Mouse (Mus musculus) neural tube, embryonic 12.5 days (tissue): ENCODE results near the gene Chtop. TPM values are rescaled to one million over a fixed set of nuclear protein-coding genes. Genes with fewer than 3 reads are reported as not detected.

Source experiments
- ATAC-seq: fragments of 200-750 bp; cut with Nextera tagmentation; 2 replicates; pipeline ENCODE4 v1.8.0; 2017; ENCODE audit warnings: low read depth, mild to moderate bottlenecking, moderate TSS enrichment, moderate library complexity; ENCODE audit not compliant: low FRiP score
- H3K27ac ChIP-seq: fragments of 300-500 bp; sonication (generic); 2 replicates; pipeline ENCODE4 v1.5.1; 2016
- H3K27me3 ChIP-seq: fragments of 300-500 bp; sonication (generic); replicated peaks from 2 replicates; pipeline ENCODE4 v1.6.1; 2016; ENCODE audit warnings: mild to moderate bottlenecking
- H3K36me3 ChIP-seq: fragments of 300-500 bp; sonication (generic); 2 replicates; pipeline ENCODE4 v1.6.1; 2016; ENCODE audit warnings: mild to moderate bottlenecking
- H3K4me1 ChIP-seq: fragments of 300-500 bp; sonication (generic); 2 replicates; pipeline ENCODE4 v1.6.1; 2016
- H3K4me2 ChIP-seq: fragments of 300-500 bp; sonication (generic); replicated peaks from 2 replicates; pipeline ENCODE4 v1.6.1; 2016; ENCODE audit warnings: mild to moderate bottlenecking
- H3K4me3 ChIP-seq: fragments of 300-500 bp; sonication (generic); 2 replicates; pipeline ENCODE4 v1.5.1; 2016
- H3K9ac ChIP-seq: fragments of 300-500 bp; sonication (generic); 2 replicates; pipeline ENCODE4 v1.6.1; 2016; ENCODE audit warnings: mild to moderate bottlenecking
- H3K9me3 ChIP-seq: fragments of 300-500 bp; sonication (generic); 2 replicates; pipeline ENCODE4 v1.6.1; 2016; ENCODE audit warnings: mild to moderate bottlenecking
- WGBS: fragments of 180-500 bp; shearing (Covaris S2); methylation state at CpG from one replicate; pipeline ENCODE4 v1.1.7; 2016; 5-methylcytosine and 5-hydroxymethylcytosine counted together
- polyA plus RNA-seq: library from polyadenylated mRNA; unstranded; fragments of >200 nt; fragmentation: Nextera tagmentation; extraction: Ambion mirVana; gene quantifications from 2 replicates; pipeline ENCODE4 v1.2.1, GENCODE M21; 2016

Gene Chtop
- polyA plus RNA-seq, 1 experiment from 2014 or later = 215 TPM

DNA sequence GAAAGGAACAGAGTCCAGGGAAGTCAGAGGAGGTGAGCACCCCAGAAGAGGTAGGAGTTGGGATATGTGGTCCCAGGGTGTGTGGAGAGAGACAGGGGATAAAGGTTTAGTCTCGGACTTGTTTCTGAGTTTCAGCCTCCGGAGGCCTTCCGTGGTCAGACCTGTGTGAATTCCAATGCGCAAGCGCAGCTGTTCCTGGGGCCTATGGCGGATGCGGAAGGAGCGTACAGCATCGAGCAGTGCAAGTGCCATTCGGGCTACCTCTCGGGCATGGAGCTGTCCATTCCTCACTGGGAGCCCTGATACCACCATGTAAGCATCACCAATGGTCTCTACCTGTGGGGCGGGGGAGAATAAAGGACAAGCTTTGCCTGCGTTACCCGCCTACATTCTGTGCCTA, 54.4 kb downstream of the Chtop start:
- Histone ChIP-seq H3K9me3 (no peaks in the 10 kb centered on the region), H3K4me3 (no peak overlapping the region), H3K4me2 (no peak overlapping the region), H3K9ac (no peak overlapping the region), H3K27ac (no peak overlapping the region), H3K27me3 (no peaks in the 10 kb centered on the region), H3K4me1 (no peaks in the 10 kb centered on the region), H3K36me3 (no peaks in the 10 kb centered on the region)
- 90% methylated on average over 14 of the region's 14 CpGs for WGBS
- ATAC-seq = no peak

DNA sequence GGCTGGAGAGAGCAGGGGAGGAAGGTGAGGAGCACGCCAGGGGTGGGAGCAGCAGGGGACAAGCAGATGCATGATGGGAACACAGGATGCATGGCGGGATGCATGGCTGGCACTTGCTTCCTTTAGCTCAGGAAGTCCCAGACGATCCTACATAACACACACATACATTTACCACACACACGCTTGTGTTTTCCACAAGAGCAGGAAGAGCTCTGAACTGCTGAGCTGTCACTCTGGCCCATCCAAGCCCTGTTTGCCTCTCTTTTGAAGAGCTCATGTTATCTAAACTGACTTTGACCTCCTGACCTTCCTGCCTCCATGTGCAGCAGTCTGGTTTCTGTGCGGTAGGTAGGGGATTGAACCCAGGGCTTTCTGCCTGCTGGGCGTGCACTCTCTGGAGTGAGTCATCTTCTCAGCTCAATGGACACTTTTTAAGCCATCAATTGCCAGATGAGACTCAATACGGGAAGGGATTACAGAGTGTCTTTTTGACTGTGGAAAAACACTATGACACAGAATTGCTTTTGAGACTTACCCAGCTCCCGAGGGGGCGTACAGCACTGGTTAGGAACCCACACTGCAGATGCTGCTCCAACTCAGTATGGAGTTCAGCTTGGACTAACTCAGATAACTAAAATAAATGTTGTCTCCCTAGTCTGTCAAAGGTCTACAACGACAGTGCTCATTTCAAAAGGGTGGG, 57.8 kb downstream of the Chtop start:
- no peaks in the 10 kb centered on the region for H3K36me3 ChIP-seq
- 66% methylated on average over 10 of the region's 10 CpGs for WGBS
- no peak overlapping the region for H3K27ac ChIP-seq
- no peaks in the 10 kb centered on the region for H3K9me3 ChIP-seq
- H3K27me3 ChIP-seq = no peaks in the 10 kb centered on the region
- no peak overlapping the region for H3K4me3 ChIP-seq
- H3K9ac ChIP-seq = no peak overlapping the region
- no peak for ATAC-seq
- no peak overlapping the region for H3K4me2 ChIP-seq
- H3K4me1 ChIP-seq = peaks cover 8% of the 10 kb centered on the region

DNA sequence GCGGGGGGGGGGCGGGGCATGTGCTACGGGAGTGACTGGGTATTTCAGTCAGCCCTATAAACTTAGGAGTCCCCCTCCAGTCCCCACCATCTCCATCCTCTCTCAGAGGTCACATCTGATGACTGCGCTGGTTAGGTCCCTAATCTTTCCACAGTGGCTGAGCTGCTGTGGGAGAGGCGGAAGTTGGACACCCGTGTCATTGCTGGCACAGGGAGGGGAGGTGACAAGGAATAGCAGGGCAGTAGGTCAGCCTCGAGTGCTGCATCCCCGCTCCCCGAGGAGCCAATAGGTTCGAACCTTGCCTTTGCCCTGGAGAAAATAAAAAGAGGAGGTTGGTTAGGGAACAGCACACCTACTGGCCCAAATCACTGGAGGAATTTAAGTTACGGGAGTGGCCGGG, 58.4 kb downstream of the Chtop start:
- Histone ChIP-seq H3K27me3 (no peaks in the 10 kb centered on the region), H3K36me3 (no peaks in the 10 kb centered on the region), H3K27ac (no peak overlapping the region), H3K4me1 (peaks cover 12% of the 10 kb centered on the region), H3K4me3 (no peak overlapping the region), H3K4me2 (peak overlapping the region; percentile 18; the same call in 1 of the 2 replicates), H3K9me3 (no peaks in the 10 kb centered on the region), H3K9ac (no peak overlapping the region)
- ATAC-seq = no peak
- 35% methylated on average over 12 of the region's 12 CpGs for WGBS

Other genes with a start within 250 kb of the Chtop start
- gene Dennd4b, start 244.3 kb downstream of the Chtop start, polyA plus RNA-seq = 6.6 and 6.8 TPM in 2 replicates
- gene Gatad2b, start 216.3 kb downstream of the Chtop start, polyA plus RNA-seq = 12.8 and 15.9 TPM in 2 replicates
- gene Slc27a3, start 119.6 kb downstream of the Chtop start, polyA plus RNA-seq = 19.7 and 22.7 TPM in 2 replicates
- 38.1 and 40.5 TPM in 2 replicates for gene Ints3, start 75.9 kb downstream of the Chtop start, polyA plus RNA-seq
- 3.3 and 3.5 TPM in 2 replicates for gene Npr1, start 43.6 kb downstream of the Chtop start, polyA plus RNA-seq
- 322 and 326 TPM in 2 replicates for gene Ilf2, start 33.4 kb downstream of the Chtop start, polyA plus RNA-seq
- gene Snapin, start 18.5 kb downstream of the Chtop start, polyA plus RNA-seq = 81.7 and 87.0 TPM in 2 replicates
- gene S100a1, start 4.9 kb upstream of the Chtop start, polyA plus RNA-seq = 5.0 and 7.2 TPM in 2 replicates
- gene S100a13, start 4.9 kb upstream of the Chtop start, polyA plus RNA-seq = 10.6 and 12.3 TPM in 2 replicates
- gene S100a14, start 17.4 kb upstream of the Chtop start, polyA plus RNA-seq = not detected in 2 replicates
- 33.3 and 38.3 TPM in 2 replicates for gene S100a16, start 27.8 kb upstream of the Chtop start, polyA plus RNA-seq
- not detected in 2 replicates for gene S100a3, start 51.1 kb upstream of the Chtop start, polyA plus RNA-seq
- not detected in 2 replicates for gene S100a2, start 80.7 kb upstream of the Chtop start, polyA plus RNA-seq
- not detected in 2 replicates for gene Gm42674, start 92.4 kb upstream of the Chtop start, polyA plus RNA-seq
- 0.46 and 1.0 TPM in 2 replicates for gene S100a4, start 94.3 kb upstream of the Chtop start, polyA plus RNA-seq
- gene S100a5, start 99.0 kb upstream of the Chtop start, polyA plus RNA-seq = not detected in 2 replicates
- gene S100a6, start 103.4 kb upstream of the Chtop start, polyA plus RNA-seq = 14.6 and 16.8 TPM in 2 replicates
- not detected in 2 replicates for gene S100a7a, start 144.5 kb upstream of the Chtop start, polyA plus RNA-seq
- 15.8 and 23.7 TPM in 2 replicates for gene S100a8, start 159.5 kb upstream of the Chtop start, polyA plus RNA-seq
- 6.9 and 12.0 TPM in 2 replicates for gene S100a9, start 186.2 kb upstream of the Chtop start, polyA plus RNA-seq
- gene Pglyrp4, start 217.4 kb upstream of the Chtop start, polyA plus RNA-seq = not detected in 2 replicates